Mouse (Mus musculus) embryo, embryonic 10 days (tissue): ENCODE results near the gene Ing1.
A peak's percentile ranks its signal among the peaks of the same experiment; 100 is the strongest.

ENCODE experiments used
- DNase-seq: peaks from one replicate; pipeline ENCODE4 v3.0.0-alpha.2; 2015; ENCODE audit warnings: low spot score

Ing1 gene

DNA sequence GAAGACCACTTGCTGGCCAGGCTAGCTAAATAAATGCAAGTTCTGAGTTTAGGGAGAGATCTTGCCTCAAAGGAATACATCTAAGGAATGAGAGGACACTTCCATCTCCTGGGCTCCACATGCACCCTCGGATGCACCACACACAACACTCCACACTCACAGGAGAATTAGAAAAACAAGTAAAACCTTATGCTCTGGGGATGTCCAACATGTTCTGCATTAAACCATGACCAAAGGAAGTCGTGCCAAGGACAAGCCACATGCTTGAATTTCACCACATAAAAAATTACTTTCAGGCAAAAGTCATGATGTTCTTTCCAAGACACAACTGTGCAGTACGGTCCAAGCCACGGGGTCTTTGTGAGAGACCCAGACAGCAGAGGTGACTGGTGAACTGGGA lies 36.5 kb downstream of the Ing1 start:
- DNase-seq, result no peak

DNA sequence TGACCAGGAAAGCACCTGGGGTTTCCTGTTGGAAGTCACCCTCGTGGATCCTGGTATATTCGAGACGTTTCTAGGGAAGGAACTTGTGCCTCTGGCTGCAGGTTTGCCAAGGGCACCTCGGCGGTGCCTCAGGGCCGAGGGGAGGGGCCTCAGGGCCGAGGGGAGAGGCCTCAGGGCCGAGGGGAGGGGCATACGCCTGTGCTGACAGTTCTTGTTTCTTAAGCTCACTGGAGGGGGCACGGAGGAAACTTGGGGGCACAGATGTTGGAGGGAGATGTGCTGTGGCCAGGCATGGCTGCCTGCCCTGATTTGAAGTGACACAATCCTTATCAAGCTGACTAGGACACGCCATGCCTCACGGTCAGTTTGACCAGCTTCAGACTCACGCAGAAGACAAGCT lies 36.9 kb downstream of the Ing1 start:
- DNase-seq, result no peak

DNA sequence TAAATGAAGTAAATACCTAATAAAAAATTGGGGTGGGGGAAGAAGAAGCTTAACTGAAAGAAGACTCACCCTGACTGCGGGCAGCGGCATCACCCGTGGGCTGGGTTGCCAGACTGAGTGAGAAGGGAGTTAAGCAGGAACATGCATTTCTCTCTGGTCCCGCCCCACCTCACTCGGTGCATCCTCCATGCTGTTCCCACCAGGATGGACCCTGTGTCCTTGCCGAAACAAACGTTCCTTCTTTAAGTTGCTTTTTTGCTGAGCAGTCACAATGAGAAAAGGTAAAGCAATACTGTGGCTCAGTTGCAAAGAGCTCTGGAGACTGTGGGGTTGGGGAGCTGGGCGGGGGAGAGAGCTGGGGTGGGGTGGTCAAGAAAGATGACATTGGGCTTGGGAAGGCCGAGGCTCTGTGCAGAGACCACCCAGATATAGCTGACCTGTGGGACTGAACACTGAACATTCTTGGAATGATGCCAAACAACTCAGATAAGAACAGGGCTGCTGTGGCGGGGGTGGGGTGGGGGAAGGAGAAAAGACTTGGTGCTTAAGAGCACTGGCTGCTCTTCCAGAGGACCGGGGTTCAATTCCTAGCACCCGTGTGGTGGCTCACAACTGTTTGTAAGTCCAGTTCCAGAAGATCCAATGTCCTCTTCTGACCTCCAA lies 38.0 kb downstream of the Ing1 start:
- DNase-seq, result no peak

DNA sequence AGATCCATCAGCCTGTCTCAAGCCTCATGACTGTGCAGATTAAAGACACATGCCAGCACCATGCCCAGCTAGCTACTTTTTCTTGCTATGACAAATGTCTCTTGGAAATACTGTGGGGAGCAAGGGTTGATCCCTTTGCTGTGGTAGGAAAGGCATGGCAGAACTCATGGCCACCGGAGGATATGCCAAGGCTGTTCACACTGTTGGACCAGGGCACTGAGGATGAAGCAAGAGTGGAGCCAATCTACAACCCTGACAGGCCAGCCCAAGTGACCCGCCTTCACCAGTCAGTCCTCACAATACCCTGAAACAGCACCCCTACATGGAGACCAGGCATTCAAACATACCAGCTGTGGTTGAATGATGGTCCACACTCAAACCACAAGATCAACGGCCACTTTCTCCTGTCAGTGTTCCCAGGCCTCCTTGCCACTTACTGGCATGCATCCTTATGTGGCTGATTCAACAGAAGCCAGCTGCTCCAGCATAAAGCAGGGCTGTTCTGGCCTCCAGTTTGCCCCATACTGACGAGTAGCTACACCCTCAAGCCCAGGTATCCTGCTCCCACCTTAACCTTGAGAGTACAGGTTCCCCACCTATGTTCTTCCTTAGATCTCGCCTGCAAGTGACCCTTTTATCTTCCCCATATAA lies 45.1 kb downstream of the Ing1 start:
- no peak for DNase-seq

DNA sequence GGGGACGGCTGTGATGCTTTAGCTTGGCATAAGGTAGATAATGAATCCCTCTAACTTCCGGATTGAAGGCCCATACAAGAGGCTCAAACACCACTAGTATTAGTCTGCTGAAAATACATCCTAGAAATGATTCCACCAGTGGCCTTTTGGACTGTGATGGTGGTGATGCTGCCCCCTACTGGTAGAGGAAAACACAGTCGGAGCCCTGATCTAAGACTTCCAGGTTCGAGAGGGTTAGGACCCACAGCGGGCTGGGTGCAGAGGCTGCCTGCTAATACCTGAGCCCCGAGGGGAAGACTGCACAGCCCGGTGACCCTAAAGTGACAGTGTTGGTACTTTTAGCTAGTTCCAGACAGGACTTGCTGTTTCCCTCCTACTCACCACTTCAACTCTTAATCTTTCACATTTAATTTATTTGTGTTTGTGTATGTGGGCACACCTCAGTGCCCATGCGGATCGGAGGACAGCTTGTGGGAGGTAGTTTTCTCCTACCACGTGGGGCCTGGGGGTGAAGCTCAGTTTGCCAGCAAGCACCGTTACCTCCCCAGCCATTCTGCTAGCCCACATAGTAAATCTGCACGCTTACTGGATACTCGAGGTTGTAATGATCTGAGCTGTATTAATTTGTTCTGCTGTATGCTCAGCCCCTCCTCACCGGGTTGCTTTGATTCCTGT lies 46.8 kb downstream of the Ing1 start:
- DNase-seq, result peak; percentile 84

DNA sequence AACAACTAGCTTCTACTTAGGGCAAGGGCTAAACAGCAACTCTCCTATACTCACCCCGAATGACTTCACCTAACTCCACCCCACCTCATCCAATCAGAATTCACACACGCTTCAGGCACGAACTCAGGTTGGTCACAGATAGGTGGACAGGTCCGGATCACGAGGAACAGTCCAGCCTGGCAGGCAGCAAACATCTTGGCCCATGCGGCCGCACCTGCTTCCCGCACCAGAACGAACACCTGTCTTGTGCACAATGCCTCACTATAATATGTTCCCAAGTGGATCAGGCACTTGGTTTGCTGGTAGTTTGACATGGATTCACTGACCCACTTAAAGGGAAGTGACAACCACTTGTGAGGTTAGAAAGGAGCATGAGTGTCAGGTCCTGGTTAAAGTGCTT lies 53.5 kb downstream of the Ing1 start:
- no peak for DNase-seq
